Mouse (Mus musculus) forebrain, embryonic 13.5 days (tissue): ENCODE measurements at regions not wholly inside any gene's neighbourhood (a gene's known extent, or its start where the extent isn't known, plus 50 kb on each side); places are given as distances from the start of the nearest gene placed in this dataset.

Experiments
- ATAC-seq: fragments of 200-750 bp; cut with Nextera tagmentation; 2 replicates; pipeline ENCODE4 v1.8.0; 2017
- H3K27ac ChIP-seq: fragments of 300-500 bp; sonication (generic); 2 replicates; pipeline ENCODE4 v1.5.1; 2015; ENCODE audit warnings: inconsistent platforms, mild to moderate bottlenecking, moderate library complexity
- H3K27me3 ChIP-seq: fragments of 300-500 bp; sonication (generic); 2 replicates; pipeline ENCODE4 v1.6.1; 2015; ENCODE audit warnings: mild to moderate bottlenecking, inconsistent platforms
- H3K36me3 ChIP-seq: fragments of 300-500 bp; sonication (generic); 2 replicates; pipeline ENCODE4 v1.6.1; 2015; ENCODE audit warnings: mild to moderate bottlenecking, inconsistent platforms; ENCODE audit not compliant: poor library complexity, severe bottlenecking
- H3K4me1 ChIP-seq: fragments of 300-500 bp; sonication (generic); 2 replicates; pipeline ENCODE4 v1.6.1; 2015; ENCODE audit warnings: inconsistent platforms
- H3K4me2 ChIP-seq: fragments of 300-500 bp; sonication (generic); 2 replicates; pipeline ENCODE4 v1.6.1; 2015; ENCODE audit warnings: inconsistent platforms, mild to moderate bottlenecking, moderate library complexity
- H3K4me3 ChIP-seq: fragments of 300-500 bp; sonication (generic); 2 replicates; pipeline ENCODE4 v1.5.1; 2015; ENCODE audit warnings: mild to moderate bottlenecking, inconsistent platforms
- H3K9ac ChIP-seq: fragments of 300-500 bp; sonication (generic); 2 replicates; pipeline ENCODE4 v1.6.1; 2015; ENCODE audit warnings: mild to moderate bottlenecking, inconsistent platforms
- H3K9me3 ChIP-seq: fragments of 300-500 bp; sonication (generic); replicated peaks from 2 replicates; pipeline ENCODE4 v1.6.1; 2016; ENCODE audit warnings: inconsistent platforms
- WGBS: fragments of 180-500 bp; shearing (Covaris S2); methylation state at CpG from one replicate; pipeline ENCODE4 v1.1.7; 2015; 5-methylcytosine and 5-hydroxymethylcytosine counted together

GRCm38 (mm10) chr13:69867296-69868065, 65.3 kb downstream of the Med10 start:
- Histone ChIP-seq H3K4me2 (no peak overlapping the region), H3K9ac (no peak overlapping the region), H3K4me1 (no peaks in the 10 kb centered on the region), H3K27ac (no peak overlapping the region), H3K27me3 (no peaks in the 10 kb centered on the region), H3K9me3 (no peaks in the 10 kb centered on the region), H3K36me3 (no peaks in the 10 kb centered on the region), H3K4me3 (no peak overlapping the region)
- 85% methylated on average over 15 of the region's 15 CpGs for WGBS
- no peak for ATAC-seq

GRCm38 (mm10) chr13:69896536-69896935, 94.3 kb downstream of the Med10 start:
- no peaks in the 10 kb centered on the region for H3K9me3 ChIP-seq
- no peak overlapping the region for H3K27ac ChIP-seq
- no peaks in the 10 kb centered on the region for H3K36me3 ChIP-seq
- no peak overlapping the region for H3K4me2 ChIP-seq
- no peak for ATAC-seq
- WGBS, result 30% methylated on average over 5 of the region's 5 CpGs
- no peaks in the 10 kb centered on the region for H3K4me1 ChIP-seq
- no peak overlapping the region for H3K9ac ChIP-seq
- no peak overlapping the region for H3K4me3 ChIP-seq
- no peaks in the 10 kb centered on the region for H3K27me3 ChIP-seq

- no peaks in the 10 kb centered on the region for H3K9me3 ChIP-seq
- H3K27me3 ChIP-seq, result no peaks in the 10 kb centered on the region
- H3K4me3 ChIP-seq, result no peak overlapping the region
- no peak for ATAC-seq
- H3K4me1 ChIP-seq, result no peaks in the 10 kb centered on the region
- no peak overlapping the region for H3K4me2 ChIP-seq
- H3K27ac ChIP-seq, result no peak overlapping the region
- H3K9ac ChIP-seq, result no peak overlapping the region
- no peaks in the 10 kb centered on the region for H3K36me3 ChIP-seq
Measured at GRCm38 (mm10) chr13:69901139-69901538, 98.9 kb downstream of the Med10 start.

- no peaks in the 10 kb centered on the region for H3K9me3 ChIP-seq
- WGBS, result 87% methylated on average over 15 of the region's 15 CpGs
- no peak overlapping the region for H3K4me3 ChIP-seq
- H3K27ac ChIP-seq, result no peak overlapping the region
- H3K36me3 ChIP-seq, result no peaks in the 10 kb centered on the region
- ATAC-seq, result no peak
- no peaks in the 10 kb centered on the region for H3K4me1 ChIP-seq
- H3K4me2 ChIP-seq, result no peak overlapping the region
- no peaks in the 10 kb centered on the region for H3K27me3 ChIP-seq
- H3K9ac ChIP-seq, result no peak overlapping the region
Measured at GRCm38 (mm10) chr13:69906802-69907537, 104.8 kb downstream of the Med10 start.

- 75% methylated on average over 3 of the region's 3 CpGs for WGBS
- H3K9me3 ChIP-seq, result no peaks in the 10 kb centered on the region
Measured at GRCm38 (mm10) chr13:69915796-69916195, 113.6 kb downstream of the Med10 start.

GRCm38 (mm10) chr13:69932695-69933550, 130.7 kb downstream of the Med10 start:
- Histone ChIP-seq H3K9ac (no peak overlapping the region), H3K27ac (peak overlapping the region; percentile 65), H3K4me3 (0 out of 2 replicates have a peak overlapping the region, but pooled peaks have one; percentile 4), H3K36me3 (no peaks in the 10 kb centered on the region), H3K4me2 (peak overlapping the region; percentile 44), H3K4me1 (peaks cover 20% of the 10 kb centered on the region), H3K9me3 (no peaks in the 10 kb centered on the region), H3K27me3 (no peaks in the 10 kb centered on the region)
- WGBS, result 31% methylated on average over 9 of the region's 9 CpGs
- ATAC-seq, result peak; percentile 17

More at GRCm38 (mm10) chr13:69915796-69916195, 113.6 kb downstream of the Med10 start:
- H3K27me3 ChIP-seq, result no peaks in the 10 kb centered on the region
- no peaks in the 10 kb centered on the region for H3K36me3 ChIP-seq
- H3K4me2 ChIP-seq, result no peak overlapping the region
- no peak overlapping the region for H3K27ac ChIP-seq
- no peak for ATAC-seq
- no peaks in the 10 kb centered on the region for H3K4me1 ChIP-seq
- H3K9ac ChIP-seq, result no peak overlapping the region
- H3K4me3 ChIP-seq, result no peak overlapping the region

- Histone ChIP-seq H3K4me3 (peak overlapping the region; percentile 4; the same call in 1 of the 2 replicates), H3K4me2 (peak overlapping the region; percentile 44), H3K27ac (peak overlapping the region; percentile 65), H3K9me3 (no peaks in the 10 kb centered on the region), H3K4me1 (peaks cover 20% of the 10 kb centered on the region), H3K9ac (no peak overlapping the region), H3K27me3 (no peaks in the 10 kb centered on the region), H3K36me3 (no peaks in the 10 kb centered on the region)
- peak; percentile 96 for ATAC-seq
- 7% methylated on average over 6 of the region's 6 CpGs for WGBS
Measured at GRCm38 (mm10) chr13:69933551-69933845, 131.3 kb downstream of the Med10 start.

GRCm38 (mm10) chr13:69939791-69940190, 137.6 kb downstream of the Med10 start:
- H3K4me1 ChIP-seq, result no peaks in the 10 kb centered on the region
- H3K4me2 ChIP-seq, result no peak overlapping the region
- H3K27me3 ChIP-seq, result no peaks in the 10 kb centered on the region
- H3K36me3 ChIP-seq, result no peaks in the 10 kb centered on the region
- no peak overlapping the region for H3K4me3 ChIP-seq
- no peaks in the 10 kb centered on the region for H3K9me3 ChIP-seq
- WGBS, result 80% methylated on average over 4 of the region's 4 CpGs
- H3K9ac ChIP-seq, result no peak overlapping the region
- ATAC-seq, result peak; percentile 19; the same call in 1 of the 2 replicates
- no peak overlapping the region for H3K27ac ChIP-seq

- WGBS, result 7% methylated on average over 1 of the region's 1 CpGs
- no peak overlapping the region for H3K9ac ChIP-seq
- no peak overlapping the region for H3K27ac ChIP-seq
- no peaks in the 10 kb centered on the region for H3K27me3 ChIP-seq
- no peaks in the 10 kb centered on the region for H3K36me3 ChIP-seq
- no peak overlapping the region for H3K4me3 ChIP-seq
- H3K4me2 ChIP-seq, result no peak overlapping the region
- H3K4me1 ChIP-seq, result no peaks in the 10 kb centered on the region
- no peak for ATAC-seq
- H3K9me3 ChIP-seq, result peaks cover 1% of the 10 kb centered on the region; the same call in 1 of the 2 replicates
Measured at GRCm38 (mm10) chr13:69944651-69945050, 142.5 kb downstream of the Med10 start.

- ATAC-seq, result no peak
- no peaks in the 10 kb centered on the region for H3K36me3 ChIP-seq
- H3K27ac ChIP-seq, result no peak overlapping the region
- H3K4me3 ChIP-seq, result no peak overlapping the region
- 78% methylated on average over 7 of the region's 7 CpGs for WGBS
- no peaks in the 10 kb centered on the region for H3K27me3 ChIP-seq
- H3K4me2 ChIP-seq, result no peak overlapping the region
- no peaks in the 10 kb centered on the region for H3K4me1 ChIP-seq
- no peak overlapping the region for H3K9ac ChIP-seq
- H3K9me3 ChIP-seq, result peaks cover 7% of the 10 kb centered on the region
Measured at GRCm38 (mm10) chr13:69946615-69947014, 144.4 kb downstream of the Med10 start.

- no peaks in the 10 kb centered on the region for H3K36me3 ChIP-seq
- H3K27ac ChIP-seq, result no peak overlapping the region
- peaks cover 7% of the 10 kb centered on the region for H3K9me3 ChIP-seq
- H3K27me3 ChIP-seq, result no peaks in the 10 kb centered on the region
- 0 out of 2 replicates have a peak, but pooled peaks cover 3% of the 10 kb centered on the region for H3K4me1 ChIP-seq
- WGBS, result 79% methylated on average over 4 of the region's 4 CpGs
- ATAC-seq, result no peak
- no peak overlapping the region for H3K4me3 ChIP-seq
- no peak overlapping the region for H3K4me2 ChIP-seq
- no peak overlapping the region for H3K9ac ChIP-seq
Measured at GRCm38 (mm10) chr13:69952061-69952460, 149.9 kb downstream of the Med10 start.

GRCm38 (mm10) chr13:69954171-69954570, 152.0 kb downstream of the Med10 start:
- no peak overlapping the region for H3K9ac ChIP-seq
- no peak for ATAC-seq
- no peak overlapping the region for H3K27ac ChIP-seq
- H3K4me2 ChIP-seq, result no peak overlapping the region
- 73% methylated on average over 5 of the region's 5 CpGs for WGBS
- no peak overlapping the region for H3K4me3 ChIP-seq
- 0 out of 2 replicates have a peak, but pooled peaks cover 3% of the 10 kb centered on the region for H3K4me1 ChIP-seq
- H3K9me3 ChIP-seq, result peaks cover 7% of the 10 kb centered on the region
- H3K27me3 ChIP-seq, result no peaks in the 10 kb centered on the region
- H3K36me3 ChIP-seq, result no peaks in the 10 kb centered on the region
